Mouse (Mus musculus): ENCODE data around the gene Actr5. TPM values are rescaled to one million over a fixed set of nuclear protein-coding genes. Genes with fewer than 3 reads are reported as not detected.

The Actr5 gene
- 1 to 10 TPM; 2.5 to 3.2 TPM for total RNA-seq (2021)
- long read RNA-seq, experiment 1, partial matches to known transcripts: 0 of 2 reads
- long read RNA-seq, experiment 1, other reads (novel, unspliced or antisense): 1 of 2 reads
- long read RNA-seq, experiment 2, partial matches to known transcripts: 0 of 3 reads
- long read RNA-seq, experiment 2, other reads (novel, unspliced or antisense): 0 of 3 reads

DNA sequence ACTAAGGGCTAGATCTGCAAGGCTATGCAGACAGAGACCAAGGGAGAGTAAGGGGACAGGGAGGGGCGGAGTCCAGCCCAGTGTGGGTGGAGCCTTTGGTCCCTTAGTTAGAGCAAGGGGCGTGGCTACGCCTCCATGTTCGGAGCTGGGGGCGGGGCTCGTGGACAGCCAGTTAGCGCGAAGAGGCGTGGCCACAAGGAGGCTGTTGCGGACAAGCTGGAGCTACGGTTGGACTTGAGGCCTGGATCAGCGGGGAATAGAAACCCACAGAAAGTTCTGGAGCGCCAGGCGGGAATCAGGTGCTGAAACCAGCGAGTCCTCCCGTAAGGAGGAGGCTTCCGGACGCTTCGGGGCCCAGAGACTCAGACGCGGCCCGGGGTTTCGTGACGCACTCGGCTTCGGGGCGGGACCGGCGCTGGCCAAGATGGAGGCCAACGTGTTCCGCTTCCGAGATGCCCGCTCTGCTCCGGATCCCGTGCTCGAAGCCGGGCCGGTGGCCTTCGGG, at the start of gene Actr5:
TSS of gene Actr5 (plus strand) at position 171 of the 505 bp plus-strand sequence.
- peak; percentile 90 for DNase-seq

DNA sequence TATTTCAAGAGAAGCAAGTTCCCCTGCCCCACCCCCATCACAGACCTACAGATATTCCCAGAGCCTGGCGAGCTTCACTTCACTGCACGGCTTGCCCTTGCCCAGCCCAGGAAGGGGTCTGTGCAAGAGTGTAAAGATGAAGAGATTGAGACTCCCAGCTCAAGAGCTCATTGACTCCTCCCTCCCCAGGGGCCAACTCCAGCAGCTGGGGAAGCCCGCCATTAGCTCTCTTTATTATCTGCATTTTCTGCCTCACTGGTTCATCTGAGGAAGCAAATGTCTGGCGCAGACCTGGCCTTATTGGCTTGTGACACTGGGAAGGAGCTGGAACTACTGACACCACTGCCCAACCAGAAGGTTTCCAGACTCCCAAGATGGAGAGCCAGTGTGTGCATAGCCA, 44.7 kb upstream of the Actr5 start:
- no peak for DNase-seq

DNA sequence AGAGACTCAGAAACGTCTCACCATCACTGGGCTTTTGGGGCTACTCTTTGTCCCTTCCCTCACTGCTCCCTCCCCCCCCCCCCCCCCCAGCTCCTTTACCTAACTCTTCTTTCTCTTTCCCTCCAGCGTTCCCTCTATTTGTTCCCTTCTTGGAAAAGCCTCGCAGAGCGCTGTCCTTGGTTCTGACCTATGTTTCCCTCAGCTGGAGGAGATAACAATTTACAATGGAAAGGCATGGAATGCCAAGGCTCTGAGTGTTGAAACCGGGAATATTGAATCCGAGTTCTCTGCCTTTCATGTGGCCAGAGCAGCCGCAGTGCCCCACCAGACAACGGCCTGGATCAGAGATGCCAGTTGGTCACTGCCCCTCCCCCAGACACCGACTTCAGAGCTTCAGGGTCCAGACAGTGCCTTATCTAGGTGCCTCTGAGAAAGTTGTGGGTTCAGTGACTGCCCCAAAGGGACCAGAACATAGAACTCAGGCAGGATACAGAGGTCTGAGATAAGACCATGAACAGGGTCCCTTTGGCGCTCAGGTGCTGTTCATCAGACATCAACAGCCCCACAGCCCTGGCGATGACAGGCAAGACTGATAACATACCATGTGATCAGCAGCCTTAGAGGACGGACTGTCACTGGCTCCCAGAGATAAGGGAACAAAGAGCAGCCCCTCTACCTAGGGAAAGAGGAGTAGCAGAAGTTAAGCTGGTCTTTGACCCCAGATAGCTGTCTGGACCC, 39.9 kb upstream of the Actr5 start:
- DNase-seq: no peak

DNA sequence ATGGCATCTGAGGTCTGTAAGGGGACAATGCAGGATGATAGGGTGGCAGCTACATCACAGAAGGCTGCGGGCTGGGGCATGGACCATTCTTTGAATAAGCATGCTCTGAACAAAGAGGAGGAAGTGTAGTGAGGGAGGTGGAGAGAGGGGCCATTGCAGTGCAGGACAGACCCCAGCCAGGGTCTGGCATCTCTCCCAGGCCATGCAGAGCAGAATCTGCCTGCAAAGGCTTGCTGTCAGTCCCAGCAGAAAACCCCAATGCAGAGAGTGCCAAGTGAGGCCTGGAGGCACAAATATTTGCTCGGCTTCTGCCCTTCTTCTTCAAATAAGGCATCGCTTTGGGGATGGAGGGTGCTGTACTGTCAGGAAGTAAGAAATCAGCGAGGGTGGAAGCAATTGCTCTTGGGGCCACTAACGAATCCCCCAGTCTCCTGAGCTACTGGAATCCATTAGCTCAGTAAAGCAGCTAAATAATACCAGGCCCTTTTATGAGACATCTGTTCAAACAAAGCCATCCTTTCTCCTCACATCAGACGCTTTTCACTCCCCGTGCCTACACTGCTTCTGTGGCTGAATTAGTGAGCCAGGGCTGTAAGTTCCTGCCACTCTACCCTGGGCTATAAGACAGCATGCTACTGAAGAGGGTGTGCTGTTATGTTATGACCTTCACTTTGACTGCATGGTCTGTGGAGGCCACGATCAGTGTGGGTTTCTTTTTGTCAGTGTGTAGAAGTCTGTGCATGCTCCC, 36.0 kb upstream of the Actr5 start:
- no peak for DNase-seq

DNA sequence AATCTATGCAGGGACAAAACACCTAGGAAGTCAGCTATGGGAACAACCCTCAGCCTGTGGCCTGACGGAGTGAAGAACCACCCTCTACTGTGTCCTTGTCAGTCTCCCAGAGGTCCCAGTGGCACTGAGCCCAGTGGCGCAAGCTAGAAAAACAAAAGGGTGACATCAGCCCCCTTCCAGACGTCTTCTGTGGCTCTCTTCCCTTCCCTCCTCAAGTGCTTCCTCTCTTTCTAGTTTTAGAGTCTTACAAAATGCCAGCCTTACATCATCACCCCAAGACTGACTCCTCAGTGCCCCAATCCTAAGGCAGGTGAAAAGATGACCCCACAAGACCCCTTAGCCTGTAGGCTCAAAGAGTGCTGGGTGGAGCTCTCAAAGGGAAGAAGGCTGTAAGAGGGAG, 34.2 kb upstream of the Actr5 start:
- DNase-seq: no peak

DNA sequence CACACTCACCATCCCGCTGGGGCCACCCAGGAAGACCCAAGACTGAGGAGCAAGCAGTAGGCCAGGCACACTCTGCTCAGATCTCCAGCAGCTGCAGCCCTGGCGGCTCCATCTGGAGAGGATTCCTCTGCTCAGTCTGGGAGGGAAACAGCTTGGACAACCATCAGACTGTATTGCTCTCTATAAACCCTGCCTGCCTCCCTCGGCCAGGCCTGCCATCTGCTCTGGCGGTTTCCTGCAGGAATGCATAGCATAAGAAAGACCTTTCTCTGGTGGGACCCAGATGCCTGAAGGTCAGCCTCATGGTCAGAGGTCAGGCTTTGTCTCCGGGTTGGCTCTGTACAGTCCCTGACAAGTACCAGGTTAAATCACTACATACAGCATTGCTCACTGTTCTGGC, 33.4 kb upstream of the Actr5 start:
- DNase-seq: no peak

DNA sequence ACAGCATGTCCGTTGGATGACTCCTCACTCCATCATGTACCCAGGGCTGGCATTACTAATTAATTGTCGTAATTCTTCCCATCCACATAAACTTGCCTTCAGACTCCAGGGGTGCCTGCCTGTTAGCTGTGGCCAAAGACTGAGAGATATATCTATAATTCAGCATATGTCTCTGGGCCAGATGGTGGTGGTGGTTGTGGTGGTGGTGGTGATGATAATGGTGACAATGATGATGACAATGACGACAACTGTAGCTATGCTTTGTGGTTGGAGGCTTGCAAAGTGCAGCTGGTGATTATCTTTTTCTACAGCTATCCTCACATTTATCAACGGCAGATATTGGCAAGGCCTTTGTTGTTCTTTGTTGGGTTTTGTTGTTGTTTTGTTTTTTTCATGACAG, 31.3 kb upstream of the Actr5 start:
- DNase-seq: no peak

DNA sequence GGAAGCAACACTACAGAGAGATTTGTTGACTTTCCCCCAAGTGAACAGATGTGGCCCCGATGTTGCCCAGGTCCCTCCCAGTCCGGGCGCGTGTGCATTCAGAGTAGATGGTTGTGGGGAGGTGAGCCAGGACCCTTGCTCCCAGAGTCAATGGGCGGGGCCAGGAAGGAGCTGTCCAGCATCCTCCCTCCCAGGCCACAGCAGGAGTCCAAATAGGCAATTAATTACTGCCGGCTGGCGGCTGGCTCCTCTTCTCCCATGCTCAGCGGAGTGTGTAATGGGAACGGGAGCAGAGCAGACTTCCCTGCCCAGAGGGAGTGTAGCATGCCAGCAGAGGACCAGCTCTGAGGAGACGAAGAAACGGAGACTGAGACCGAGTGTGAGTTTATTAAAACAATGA, 29.6 kb upstream of the Actr5 start:
- DNase-seq: no peak

DNA sequence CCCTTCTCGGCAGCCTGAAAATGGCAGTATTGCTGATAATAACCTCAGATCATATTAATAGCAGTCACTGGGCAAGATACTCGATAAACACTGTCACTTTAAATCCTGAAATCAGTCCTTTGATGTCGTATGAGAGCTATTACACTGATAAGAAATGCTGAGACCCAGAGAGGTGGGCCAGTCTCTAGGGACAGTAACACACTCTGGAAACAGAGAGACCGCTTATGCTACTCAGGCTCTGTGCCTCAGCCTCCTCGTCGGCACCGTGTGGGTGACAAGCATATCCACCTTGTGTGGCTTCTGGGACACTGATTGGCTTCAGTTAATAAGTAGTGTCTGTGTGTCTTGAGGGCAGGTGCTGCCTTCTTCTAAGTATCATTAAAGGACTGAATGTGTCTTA, 29.1 kb upstream of the Actr5 start:
- DNase-seq: no peak

DNA sequence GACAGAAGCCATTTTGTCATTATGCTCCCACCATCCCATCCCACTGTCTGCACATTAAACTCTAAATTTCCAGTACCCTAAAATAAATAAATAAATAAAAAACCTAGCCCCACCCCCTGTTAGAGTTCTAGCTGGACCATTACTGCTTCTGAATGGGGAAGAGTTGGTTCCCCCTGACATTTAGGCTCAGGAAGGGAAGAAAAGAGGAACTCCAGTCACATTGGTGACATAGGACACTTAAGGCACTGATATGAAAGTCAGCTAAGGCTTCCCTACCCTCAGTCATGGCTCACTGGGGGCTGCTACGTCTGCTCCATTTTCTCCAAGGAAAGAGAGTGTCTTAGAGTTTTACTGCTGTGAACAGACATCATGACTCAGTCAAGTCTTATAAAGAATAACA, 27.9 kb upstream of the Actr5 start:
- no peak for DNase-seq

DNA sequence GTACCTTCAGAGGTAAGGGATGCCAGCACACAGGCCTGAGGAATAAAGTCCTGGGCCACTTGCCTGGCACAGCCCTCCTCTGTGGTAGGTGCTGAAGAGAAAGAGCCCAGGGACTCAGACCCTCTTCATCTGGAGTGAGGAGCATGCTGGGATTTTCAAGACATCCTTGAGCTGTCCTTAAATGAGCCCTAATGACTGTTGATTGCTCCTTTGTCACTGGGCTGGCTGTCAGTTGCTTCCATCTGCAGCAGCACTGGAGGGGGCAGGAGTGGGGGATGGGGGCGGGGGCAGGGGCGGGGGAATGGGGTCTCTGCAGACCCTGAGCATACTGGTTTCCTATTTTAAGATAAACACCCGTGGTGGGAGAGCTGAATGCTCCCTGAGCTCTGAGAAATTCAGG, 24.2 kb upstream of the Actr5 start:
- no peak for DNase-seq

DNA sequence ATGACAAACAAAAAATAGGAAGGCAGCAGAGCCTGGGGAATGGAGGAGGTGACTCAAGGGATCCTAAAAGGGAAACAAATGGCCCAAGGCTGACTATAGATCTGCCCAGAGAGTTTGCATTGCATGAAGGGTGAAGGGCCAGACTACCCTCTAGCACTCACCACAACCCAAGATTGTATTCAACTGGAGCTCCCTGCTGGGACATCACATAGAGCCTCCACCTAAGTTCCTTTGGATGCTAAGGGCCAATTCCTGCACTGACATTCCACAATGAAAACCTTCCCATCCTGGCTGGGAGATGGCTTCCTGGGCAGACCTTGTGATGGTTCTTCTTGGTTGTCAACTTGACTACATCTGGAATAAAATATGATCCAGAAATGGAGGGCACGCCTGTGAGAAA, 23.4 kb upstream of the Actr5 start:
- no peak for DNase-seq

DNA sequence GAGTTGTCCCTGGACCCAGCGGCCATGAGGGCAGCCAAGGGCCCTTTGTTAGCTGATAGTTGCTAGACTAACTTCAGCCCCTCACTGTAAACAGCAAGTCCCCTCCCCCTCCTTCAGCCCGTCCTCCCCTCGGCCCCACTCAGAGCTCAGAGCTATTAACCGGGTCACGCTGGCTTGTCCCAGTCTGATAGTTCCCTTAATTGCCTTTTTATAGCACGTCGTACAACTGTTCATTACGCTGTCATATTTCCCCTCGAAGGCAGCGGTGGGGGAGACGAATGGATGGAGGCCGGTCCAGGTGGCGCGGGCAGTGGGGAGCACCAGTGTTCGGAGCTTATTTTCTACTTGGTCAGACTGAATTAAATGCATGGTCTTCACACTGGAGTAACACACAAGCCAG, 22.0 kb upstream of the Actr5 start:
- DNase-seq: no peak

DNA sequence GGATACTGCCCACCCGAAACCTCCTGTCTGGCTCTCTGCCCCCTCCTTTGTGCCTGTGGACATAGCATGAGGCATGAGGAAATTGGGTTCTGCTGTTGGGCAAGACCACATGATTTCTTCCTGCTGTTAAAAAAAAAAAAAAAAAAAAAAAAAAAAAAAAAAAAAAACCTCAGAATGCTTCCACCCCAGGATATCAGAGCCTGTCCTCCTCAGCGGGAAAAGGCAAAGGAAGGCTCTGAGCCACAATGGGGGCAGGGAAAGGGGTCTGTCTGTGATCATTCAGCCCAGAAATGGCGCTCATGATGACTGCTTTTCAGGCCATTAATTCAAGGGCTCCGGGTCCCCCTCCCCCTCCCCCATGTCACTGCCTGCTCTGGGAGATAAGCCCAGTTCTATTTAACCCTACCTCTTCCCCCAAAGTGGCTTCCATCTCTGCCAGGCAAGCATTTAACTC, 18.1 kb upstream of the Actr5 start:
- no peak for DNase-seq

DNA sequence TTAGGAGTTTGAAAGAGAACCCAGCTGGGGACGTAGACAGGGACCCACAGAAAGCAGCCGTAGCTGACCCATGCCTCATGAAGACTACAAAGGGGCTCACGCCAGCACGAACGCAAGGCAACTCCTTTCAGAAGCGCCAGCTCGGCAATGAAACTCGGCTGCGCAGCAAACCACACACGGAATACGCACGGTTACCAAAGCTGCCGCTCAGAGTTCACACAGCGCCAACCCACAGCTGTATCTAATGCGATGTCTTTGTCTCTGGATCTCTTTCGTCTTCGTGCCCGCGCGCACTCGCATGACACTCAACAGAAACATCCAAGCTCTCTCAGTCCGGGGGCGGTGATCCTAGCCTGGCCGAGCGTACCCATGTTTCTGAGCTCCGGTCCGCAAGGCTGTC, 15.0 kb upstream of the Actr5 start:
- no peak for DNase-seq

DNA sequence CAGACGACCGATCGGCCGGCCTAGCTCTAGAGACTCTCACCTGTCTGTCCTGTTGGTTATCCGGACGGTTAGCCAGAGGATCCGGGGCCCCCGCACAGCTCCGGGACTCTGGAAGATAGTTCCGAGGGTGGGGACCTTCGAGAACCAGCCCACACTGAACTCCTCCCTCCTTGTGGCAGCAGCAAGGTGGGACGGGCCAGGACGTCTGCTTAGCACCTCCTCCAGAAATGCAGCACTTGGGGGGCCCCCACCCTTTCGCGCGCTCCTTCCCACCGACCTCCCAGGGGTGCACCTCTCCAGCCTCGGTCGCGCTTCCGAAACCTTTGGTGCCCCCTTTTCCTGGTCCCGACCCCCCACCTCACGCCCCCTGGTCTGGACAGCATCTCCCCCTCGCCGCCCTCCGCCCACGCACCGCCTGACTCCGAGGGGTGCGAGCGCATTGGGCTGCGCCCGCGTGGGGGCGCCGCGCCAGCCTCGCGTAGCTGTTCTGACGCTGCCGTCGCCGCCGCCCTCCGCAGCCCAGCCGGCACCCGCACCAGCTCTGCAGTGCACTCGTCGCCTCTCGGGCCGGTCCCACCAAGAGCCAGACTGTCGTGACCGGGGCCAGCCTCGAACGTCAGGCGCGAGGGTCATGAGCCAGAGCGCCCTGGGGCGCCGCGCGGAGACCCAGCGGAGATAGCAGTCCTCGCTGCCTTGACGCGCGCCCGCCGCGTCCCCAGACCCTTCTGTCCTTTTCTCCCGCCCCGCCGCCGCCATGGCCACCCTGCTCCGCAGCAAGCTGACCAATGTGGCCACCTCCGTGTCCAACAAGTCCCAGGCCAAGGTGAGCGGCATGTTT, 14.0 kb upstream of the Actr5 start, which contains the start of gene Slc32a1:
TSS of gene Slc32a1 (plus strand) at position 280 of the 838 bp plus-strand sequence.
- no peak for DNase-seq

DNA sequence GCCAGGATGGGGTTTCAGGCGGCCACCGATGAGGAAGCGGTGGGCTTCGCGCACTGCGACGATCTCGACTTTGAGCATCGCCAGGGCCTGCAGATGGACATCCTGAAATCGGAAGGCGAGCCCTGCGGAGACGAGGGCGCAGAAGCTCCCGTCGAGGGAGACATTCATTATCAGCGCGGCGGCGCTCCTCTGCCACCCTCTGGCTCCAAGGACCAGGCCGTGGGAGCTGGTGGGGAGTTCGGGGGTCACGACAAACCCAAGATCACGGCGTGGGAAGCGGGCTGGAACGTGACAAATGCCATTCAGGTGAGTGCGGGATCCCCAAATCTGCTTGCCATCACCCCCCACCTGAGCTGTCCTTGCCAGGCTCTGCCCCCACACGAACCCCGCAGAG, 13.4 kb upstream of the Actr5 start:
- DNase-seq: no peak

DNA sequence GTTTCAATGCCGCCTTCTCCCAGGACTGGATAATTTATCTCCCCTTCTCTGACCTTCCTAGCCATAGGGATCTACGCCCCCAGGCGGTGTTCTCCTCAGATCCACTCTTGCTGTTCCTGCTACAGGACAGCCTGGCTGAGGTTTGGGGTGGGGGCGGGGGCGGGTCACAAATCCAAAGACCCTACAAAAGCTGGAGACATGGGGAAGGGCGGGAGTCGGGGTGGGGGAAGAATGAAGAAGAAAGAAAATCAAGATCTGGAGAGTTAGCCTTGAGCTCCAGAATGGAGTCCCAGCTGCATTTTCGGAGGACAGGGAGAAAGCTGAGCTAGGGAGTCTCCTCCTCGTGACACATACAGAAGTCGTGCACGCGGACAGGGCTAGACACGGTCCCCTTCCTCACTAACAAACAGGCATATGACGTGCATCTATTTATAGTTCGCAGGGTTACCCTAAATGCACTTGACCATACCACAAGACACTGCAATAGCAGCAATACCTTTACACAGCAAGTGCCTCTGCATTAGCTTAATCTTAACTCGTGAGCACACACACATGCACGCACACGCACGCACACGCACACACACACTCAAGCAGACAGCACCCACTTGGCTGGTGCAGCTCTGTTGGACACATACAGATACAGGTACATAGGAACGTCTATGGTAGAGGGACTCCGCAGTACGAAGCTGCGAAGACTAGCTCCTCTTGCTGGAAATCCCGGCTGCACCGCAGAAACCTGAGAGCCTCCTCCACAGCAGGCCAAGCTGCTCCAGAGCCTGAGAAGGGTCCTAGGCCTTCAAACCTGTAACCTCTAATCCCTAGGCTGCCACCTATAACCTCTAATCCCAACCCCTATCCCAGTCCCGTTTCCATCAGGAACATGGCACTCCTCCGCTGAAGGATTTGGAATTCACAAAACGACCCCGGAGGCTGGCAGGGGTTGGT, 12.7 kb upstream of the Actr5 start:
- no peak for DNase-seq

DNA sequence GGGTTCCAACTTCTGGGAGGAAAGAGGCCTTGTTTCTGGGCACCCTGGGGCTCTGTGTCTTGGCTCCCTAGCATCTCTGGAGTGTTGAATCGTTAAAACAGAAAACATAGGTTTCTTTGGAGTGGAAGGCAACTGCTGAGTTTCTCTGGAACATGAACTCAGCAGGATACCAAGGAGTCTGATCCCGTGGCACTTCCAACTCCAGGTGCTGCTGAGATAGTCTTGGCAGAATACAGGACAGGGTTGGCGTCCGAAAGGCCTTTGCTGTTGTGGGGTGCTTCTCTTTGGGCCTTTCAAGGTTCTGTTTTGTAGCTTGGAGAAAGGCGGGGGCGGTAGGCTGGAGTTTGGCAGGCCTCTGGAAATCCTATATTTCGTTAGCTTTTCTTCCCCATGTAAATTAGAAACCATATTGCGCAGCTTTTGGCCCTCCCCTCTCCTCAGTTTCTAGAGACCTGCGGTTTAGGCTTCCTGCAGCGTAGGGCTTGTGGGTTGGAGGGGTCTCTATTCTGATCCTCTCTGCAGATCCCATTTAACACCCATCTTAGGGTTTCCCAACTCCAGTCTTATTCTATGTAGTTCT, 11.9 kb upstream of the Actr5 start:
- no peak for DNase-seq

DNA sequence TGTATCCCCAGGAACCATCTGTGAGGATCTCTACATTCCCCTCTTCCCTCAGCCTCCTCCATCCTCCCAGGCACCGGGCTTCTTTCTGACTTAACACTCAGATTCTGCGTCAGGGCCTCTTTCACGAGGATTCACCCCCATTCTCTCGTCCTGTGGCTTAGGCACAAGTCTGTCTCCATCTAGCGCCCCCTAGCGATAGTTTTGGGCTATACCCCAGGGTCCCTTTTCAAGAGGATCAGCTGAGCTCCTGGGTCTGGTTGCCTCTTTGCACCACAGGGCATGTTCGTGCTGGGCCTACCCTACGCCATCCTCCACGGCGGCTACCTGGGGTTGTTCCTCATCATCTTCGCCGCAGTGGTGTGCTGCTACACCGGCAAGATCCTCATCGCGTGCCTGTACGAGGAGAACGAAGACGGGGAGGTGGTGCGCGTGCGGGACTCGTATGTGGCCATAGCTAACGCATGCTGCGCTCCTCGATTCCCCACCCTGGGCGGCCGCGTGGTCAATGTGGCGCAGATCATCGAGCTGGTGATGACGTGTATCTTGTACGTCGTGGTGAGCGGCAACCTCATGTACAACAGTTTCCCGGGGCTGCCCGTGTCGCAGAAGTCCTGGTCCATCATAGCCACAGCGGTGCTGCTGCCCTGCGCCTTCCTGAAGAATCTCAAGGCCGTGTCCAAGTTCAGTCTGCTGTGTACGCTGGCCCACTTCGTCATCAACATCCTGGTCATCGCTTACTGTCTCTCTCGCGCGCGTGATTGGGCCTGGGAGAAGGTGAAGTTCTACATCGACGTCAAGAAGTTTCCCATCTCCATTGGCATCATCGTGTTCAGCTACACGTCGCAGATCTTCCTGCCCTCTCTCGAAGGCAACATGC, 10.9 kb upstream of the Actr5 start:
- DNase-seq: no peak

All from gastrocnemius, postnatal 25 days (tissue).